Mouse (Mus musculus): ENCODE data around the gene Nosip.
"Not testable (repeated sequence)": the region's sequence is repeated elsewhere in the genome, so short reads cannot be mapped to it uniquely, and the experiment has no call there.

Gene Nosip

DNA sequence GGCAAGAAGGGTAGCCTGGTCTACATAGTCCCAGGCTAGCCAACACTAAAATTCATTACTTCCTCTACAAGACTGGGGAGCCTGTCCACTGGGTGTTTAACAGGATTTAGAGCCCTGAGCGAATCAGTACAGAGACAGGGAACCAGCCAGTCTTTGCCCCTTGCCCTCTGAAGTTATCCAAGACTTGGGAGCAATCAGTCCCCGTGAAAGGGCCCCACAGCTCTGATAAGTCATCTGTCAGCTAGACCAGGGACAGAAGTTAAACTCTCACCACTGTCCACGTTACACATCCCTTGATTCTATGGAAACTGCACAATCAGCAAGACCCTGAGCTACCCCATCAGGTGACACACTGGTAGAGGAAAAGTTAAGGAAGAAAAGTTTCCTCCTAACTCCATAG is 50.3 kb downstream of the Nosip start:
- no peak for DNase-seq (ENCODE audit: low spot score in 2 of 2)

DNA sequence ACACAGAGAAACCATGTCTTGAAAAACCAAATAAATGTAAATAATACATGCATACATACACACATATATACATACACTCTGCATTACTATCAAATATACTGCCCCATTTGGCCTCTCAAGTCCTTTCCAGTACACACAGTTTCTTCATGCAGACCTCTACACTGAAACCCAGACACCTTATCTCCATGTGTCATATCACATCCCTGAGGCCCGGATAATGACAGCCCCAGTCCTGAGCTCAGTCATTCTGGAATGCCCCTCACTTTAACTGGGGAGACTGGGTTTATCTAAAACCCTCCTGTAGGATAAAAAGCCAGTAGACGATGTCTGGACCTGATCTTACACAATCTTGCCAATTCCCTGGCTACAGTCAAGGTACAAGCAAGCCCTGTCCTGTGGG is 51.2 kb downstream of the Nosip start:
- no peak for DNase-seq (ENCODE audit: low spot score in 2 of 2)

DNA sequence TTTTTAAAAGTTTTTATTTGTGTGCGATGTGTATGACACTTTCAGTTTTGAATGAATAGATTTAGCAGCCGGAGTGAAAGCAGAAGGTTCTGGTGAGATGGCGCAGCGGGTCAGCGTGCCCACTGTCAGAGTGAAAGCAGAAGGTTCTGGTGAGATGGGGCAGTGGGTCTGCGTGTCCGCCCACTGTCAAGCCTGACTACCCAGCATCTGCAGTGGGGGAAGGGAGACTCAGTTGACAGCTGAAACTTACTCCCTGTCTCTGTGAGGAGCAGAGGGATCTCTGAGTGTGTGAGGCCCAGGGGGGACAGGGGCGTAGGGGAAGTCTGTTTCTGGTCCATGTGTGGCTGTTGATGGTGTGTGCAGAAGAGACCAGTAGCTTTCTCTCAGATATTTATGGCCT is 55.3 kb downstream of the Nosip start:
- no peak for DNase-seq (ENCODE audit: low spot score in 2 of 2)

DNA sequence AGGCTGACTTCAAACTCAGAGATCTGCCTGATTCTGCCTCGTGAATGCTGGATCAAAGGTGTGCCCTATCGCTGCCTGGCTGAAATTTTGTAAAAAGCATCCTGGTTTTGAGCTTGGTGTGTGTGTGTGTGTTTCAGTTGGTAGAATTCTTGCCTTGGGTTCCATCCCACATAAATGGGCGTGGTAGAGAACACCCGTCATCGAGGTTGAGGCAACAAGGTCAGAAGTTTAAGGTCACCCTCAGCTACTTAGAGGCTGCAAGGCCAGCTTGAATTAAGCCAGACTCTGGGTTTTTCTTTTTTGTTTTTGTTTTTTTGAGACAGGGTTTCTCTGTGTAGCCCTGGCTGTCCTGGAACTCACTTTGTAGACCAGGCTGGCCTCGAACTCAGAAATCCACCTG is 56.1 kb downstream of the Nosip start:
- no peak for DNase-seq (ENCODE audit: low spot score in 2 of 2)

DNA sequence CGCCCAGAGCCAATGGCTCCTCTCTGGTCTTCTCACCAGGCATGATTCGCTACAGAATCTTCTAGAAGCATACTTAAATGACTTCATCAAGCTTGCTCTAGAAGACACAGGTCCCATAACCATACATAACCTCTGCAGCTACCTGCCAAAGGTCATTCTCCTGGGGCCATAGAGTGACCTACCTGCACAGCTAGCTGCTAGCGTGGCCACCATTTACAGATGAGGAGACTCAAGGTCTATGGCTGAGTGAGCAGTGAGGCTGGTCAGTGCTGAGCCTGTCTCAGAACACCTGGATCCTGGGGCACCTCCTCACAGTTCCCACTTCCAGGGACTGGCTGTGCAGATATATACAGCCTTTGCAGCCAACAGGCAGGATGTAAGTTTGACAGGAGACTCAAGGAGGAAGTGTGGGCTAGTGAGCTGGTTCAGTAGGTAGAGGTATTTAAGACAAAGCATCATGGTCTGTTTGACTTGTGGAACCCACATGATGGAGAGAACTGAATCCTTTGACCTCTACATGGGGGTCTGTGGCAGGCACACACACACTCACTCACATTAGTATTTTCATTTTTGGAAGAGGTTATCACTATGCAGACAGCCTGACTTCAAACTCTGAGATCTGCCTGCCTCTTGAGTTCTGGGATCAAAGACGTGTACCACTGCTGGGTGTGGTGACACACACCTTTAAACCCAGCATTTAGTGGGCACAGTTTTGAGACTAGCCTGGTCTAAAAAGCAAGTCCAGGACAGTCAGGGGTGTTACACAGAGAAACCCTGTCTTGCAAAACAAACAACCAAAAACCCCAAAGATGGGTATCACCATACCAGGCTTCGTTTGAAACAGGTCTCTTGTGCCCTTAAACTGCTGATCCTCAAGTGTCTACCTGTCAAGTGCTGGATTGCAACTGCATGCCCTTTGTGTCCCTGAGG is 57.8 kb downstream of the Nosip start:
- no peak for DNase-seq (ENCODE audit: low spot score in 2 of 2)

DNA sequence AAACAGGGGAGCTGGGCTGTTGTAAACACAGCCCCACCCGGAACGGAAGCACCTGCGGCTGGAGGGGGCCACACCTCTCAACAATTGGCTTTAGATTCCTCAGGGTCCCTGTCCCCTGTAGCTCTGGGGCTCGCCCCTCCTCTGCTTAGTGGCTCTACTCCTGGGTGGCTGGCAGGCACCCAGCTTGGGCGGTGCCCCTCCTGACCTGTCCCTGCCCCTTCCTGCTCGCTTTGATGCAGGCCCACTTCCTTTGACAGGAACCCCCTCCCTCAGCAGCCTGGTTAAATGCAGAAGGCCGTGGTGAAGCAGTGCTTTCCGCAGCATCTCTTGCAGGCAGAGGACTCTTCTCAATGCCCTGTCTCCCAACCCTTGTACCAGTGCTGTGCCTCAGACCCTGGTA is 59.2 kb downstream of the Nosip start:
- DNase-seq (ENCODE audit: low spot score in 2 of 2), result no peak

DNA sequence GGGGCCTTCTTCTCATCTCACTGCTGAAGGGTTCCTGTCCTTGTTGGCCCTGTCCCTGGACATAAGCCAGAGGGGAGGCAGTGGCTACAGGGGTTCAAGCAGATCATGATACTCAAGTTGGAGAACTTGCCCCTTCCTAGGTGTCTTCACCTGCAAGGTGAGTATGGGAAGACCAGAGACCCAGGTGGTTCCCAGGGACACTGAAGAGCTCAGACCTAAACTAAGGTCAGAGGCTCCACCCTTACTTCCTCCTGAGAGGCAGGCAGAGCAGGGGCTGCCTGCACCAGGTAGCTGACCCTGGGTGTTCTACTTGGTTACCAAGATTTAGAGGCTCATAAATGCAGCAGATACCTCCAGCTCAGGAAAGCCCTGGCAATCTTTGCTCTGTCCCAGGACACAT is 59.7 kb downstream of the Nosip start:
- no peak for DNase-seq (ENCODE audit: low spot score in 2 of 2)

DNA sequence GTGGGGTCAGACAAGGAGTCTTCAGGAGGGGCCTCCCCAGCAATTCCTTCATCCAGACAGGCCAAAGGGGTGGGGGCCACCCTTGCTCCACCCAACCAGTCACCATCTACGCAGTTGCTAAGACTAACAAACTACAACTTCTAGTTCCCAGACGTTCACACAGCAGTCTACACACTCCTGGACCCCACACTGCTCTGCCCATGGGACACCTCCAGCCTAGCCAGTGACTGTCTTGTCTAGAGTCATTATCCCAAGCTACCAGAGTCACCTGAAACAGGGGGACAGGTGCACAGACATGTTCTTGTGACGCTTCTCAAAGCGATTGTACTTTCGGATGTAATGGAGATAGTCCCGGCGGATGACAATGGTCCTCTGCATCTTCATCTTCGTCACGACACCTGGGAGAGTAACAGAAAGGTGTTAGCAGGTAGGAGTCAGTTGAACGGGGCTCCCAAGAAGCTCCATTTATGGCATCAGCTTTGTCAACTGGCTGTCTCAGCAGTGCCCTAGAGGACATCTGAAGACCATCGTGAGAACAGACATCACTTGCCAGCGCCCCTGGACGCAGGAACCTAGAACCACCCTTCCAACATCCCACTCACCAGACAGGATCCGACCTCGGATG is 60.4 kb downstream of the Nosip start:
- no peak for DNase-seq (ENCODE audit: low spot score in 2 of 2)

DNA sequence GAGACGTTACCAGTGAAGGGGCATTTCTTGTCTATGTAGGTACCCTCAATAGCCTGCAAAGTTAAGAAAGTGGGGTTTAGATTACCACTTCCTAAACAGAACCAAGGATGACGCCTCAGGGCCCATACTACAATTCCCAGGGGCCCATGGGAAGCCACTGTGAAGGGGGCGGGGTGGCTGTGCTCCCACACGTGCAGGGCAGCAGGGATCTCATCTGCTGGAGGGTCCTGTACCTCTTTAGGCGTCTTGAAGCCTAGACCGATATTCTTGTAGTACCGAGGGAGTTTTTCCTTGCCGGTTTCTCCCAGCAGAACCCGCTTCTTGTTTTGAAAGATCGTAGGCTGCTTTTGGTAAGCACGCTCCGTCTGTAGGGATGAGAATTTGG is 60.9 kb downstream of the Nosip start:
- no peak for DNase-seq (ENCODE audit: low spot score in 2 of 2)

DNA sequence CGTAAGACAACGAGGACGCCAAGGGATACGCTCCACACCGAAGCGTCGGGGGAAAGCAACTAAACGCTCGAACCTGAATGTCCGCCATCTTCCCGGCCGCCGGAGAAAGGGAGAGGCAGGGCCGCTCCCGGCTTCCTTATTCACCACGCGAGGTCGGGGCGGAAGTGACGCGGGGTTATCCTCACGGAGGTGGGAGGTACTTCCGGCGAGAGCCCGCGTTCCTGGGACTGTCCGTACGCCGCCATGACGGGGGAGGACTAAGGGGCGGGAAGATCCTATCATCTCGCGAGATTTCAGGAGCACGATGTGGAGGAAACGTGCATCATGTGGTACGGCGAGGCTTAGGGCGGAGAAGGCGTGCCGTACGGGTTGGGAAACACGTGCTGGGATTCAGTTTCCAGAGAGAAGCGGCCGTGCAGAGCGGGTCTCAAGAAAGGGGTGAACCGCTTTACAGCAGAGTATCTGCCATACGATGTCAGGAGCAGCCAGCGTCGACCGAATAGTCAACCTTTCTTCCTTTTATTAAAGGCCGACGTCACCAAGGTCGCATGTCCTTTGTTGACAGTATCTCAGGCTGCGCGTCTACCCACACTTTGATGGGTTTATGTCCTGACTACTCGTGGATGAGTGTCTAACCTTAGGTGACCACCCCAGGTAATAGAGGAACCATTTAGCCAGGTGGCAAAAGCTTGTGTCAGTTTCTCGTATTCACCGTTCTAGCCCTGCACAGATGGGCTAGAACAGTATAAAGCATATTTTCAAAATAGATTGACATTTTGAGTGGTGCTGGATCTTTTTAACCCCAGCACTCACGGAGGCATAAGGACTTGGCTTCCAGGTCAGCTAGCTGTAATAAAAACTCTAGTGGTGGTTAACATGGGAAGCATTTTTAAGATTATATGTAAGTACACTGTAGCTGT is 62.3 kb downstream of the Nosip start, which contains the start of gene Rps11:
Rps11 (minus strand) TSS at position 216 of the 920 bp plus-strand sequence.
- peak; percentile 94 to 97 for DNase-seq (ENCODE audit: low spot score in 2 of 2)

DNA sequence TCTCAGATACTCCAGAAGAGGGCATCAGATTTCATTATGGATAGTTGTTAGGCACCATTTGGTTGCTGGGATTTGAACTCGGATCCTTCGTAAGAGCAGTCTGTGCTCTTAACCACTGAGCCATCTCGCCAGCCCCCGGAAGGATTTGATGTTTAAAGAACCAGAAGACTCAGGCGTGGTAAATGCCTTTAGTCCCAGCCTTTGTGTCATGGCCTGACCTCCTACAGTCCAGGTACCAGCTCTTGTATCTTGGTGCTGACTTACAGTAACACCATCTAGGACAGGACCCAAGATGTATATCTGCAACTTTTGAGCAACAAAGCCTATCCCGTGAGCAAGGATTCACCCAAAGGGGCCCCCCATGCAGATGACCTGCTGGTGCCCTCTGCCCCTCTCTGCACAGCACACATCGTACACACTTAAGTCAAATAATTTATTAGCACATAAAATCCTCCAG is 62.9 kb downstream of the Nosip start:
- no peak for DNase-seq (ENCODE audit: low spot score in 2 of 2)

DNA sequence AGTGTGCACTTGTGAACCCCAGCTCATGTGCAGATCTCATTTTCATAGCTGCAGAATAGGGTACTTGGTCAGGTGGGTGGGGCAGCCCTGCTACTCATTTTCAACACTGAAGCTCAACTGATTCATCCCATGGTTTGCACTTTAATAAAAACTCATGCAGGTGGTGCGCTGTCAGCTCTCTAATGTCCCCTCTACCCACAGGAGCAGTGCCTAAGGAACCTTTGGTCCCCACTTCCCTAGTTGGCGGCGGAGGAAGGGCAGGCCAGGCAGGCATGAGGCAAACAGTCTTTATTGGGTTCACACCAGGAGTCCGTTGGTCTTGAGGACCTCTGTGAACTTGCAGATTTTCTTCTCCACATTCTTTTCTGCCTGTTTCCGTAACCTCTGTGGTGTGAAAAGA is 63.4 kb downstream of the Nosip start:
- DNase-seq (ENCODE audit: low spot score in 2 of 2), result not testable (repeated sequence)

DNA sequence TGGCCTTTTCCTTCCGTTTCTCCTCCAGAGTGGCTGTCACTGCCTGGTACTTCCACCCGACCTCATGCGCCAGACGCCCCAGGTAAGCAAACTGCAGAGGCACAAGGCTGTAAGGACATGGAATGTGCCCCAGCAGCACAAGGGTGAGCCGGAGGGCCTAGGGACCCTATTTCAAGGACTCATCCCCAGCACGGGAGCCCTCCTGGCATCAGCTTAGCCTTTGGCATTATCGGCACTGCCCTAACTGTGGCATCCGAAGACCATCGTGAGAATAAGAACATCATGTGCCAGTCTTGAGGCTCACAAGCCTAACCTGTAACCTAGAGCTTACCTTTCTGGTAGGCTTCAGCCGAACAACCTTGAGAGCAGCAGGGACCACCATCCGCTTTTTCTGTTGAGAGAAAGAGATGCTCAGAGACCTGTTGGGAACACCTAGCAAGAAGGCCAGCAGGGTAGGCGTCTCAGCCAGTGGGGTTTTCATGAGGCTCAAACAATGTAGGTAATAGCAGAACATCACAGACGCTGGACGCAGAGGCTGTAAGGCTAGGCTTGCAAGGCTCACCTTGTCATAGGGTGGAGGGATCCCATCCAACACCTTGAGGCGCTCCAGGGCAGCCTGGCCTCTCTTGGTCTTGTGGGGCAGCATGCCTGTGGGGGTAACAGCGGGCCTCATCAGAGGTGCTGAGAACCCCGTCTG is 64.1 kb downstream of the Nosip start:
- DNase-seq (ENCODE audit: low spot score in 2 of 2), result no peak

DNA sequence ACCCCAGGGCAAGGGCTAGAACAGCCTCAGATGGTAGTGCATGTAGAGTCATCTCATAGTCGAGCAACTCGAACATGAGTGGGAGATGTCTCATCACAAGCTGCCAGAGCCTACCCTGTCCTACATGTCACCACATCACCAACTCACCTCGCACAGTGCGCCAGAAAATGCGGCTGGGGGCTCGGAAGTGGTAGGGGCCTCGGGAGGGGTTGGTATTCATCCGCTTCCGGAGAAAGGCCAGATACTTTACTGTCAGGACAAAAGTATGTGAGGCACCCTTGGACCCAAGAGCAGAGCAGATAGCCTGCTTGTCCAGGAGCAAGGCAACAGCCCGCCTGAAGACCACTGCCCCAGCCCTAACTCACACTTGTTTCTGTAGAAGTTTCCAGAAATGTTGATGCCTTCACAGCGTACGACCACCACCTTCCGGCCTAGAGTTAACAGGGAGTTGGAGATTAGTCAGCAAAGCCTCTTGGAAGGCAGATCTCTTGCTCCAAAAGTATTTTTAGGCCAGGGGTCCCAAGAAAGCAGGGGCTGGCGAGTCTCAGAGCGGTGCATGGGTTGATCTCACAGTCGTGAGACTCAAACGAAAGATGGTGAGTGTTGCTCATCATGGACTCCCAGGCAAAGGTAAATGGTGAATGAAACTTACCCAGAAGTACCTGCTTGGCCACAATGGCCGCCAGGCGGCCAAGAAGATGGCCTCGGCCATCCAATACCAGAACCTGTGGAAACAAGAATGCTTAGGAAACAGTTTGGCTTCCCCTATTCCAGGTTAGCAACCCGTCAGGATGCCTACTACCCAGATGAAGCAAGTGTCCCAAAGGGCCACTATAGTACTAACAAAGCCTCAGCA is 64.8 kb downstream of the Nosip start:
- DNase-seq (ENCODE audit: low spot score in 2 of 2), result no peak

All from frontal cortex, postnatal 25 days (tissue).